Mouse (Mus musculus): ENCODE results near the gene Pex14.

The Pex14 gene

GRCm38 (mm10) chr4:148945476-148945881 lies 154.2 kb downstream of the Pex14 start:
- no peak for DNase-seq

- no peak for DNase-seq
These were observed 156.6 kb downstream of the Pex14 start for GRCm38 (mm10) chr4:148943099-148943498.

DNA sequence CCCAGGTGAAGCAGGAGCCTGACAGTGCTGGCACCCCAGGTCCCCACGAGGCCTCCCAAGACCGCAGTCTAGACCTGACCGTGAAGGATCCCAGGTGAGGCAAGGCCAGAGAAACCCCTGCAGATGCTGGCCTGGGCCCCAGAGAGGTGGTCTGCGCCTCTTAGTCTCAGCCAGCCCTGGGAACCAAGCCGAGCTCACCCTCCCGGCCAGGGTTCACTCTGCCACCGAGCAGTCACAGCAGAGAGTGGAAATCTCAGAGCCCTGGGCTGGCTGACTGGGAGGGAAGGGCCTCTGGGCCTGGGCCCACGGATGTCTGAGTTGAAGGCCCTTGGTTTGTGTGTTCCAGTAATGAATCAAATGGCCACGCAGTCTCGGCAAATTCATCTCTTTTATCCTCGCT lies 158.4 kb downstream of the Pex14 start:
- DNase-seq = no peak

DNA sequence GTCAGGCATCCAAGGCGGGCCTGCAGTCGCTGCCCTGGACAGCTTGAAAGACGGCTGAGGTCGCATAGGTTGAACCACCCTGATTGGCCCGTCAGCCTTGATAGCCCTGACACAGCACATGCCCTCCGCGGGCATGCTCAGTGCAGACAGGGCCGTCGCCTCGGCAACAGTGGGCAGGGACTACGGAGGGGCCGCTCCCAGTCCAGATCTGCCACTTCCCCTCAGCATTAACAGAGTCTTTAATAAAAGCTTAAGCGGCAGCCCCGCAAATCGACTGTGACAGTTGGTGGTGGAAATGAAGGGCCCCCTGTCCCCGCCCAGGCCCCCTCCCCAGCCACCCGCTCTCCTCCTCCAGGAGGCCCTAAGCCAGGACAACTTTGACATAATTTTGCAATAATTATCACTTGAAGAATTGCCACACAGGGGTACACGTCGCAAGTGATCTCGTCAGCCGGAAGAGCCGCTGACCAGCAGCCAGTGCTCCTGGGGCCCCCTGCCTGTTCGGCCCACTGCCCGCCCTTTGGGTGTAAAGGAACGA lies 158.9 kb downstream of the Pex14 start:
- peak; percentile 88 for DNase-seq

- no peak for DNase-seq
These were observed 161.1 kb downstream of the Pex14 start for GRCm38 (mm10) chr4:148938546-148938945.

DNA sequence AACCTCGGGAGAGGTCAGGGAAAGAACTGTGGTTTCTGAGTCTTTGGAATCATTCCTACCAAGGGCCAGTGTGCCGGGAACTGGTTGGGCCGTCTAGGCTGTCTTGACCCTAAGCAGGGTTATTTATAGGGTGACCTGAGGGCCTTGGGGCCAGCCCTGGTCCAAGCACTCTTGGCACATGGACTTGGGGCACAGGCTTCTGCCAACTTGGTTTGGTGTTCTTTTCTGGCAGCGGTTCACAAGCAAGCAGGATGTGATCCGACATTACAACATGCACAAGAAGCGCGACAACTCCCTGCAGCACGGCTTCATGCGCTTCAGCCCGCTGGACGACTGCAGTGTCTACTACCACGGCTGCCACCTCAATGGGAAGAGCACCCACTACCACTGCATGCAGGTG lies 162.9 kb downstream of the Pex14 start:
- DNase-seq = no peak

GRCm38 (mm10) chr4:148936111-148936510 lies 163.6 kb downstream of the Pex14 start:
- no peak for DNase-seq

- DNase-seq = no peak
These were observed 164.5 kb downstream of the Pex14 start for GRCm38 (mm10) chr4:148935211-148935610.

DNA sequence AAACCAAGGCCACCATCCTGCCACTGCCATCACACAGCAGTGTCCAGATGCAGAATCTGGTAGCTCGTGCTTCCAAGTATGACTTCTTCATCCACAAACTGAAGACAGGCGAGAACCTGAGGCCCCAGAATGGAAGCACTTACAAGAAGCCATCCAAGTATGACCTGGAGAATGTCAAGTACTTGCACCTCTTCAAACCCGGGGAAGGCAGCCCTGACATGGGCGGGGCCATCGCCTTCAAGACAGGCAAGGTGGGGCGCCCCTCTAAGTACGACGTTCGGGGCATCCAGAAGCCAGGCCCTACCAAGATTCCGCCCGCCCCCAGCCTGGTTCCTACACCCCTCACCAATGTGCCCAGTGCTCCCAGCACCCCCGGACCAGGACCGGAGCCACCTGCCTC lies 166.6 kb downstream of the Pex14 start:
- DNase-seq = no peak

- DNase-seq = no peak
These were observed 168.9 kb downstream of the Pex14 start for GRCm38 (mm10) chr4:148930721-148931229.

DNA sequence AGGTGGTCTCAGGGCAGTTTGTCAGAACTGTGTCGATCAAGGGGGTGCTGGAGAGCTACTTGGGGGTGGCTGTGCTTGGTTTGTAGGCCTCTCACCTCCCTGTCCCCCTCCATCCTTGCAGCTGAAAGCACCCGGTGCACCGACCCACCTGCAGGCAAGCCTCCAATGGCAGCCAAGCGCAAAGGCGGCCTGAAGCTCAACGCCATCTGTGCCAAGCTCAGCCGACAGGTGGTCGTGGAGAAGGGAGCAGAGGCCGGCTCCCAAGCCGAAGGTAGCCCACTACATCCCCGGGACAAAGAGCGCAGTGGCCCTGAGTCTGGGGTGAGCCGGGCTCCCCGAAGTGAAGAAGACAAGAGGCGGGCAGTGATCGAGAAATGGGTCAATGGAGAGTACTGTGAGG lies 170.8 kb downstream of the Pex14 start:
- no peak for DNase-seq

DNA sequence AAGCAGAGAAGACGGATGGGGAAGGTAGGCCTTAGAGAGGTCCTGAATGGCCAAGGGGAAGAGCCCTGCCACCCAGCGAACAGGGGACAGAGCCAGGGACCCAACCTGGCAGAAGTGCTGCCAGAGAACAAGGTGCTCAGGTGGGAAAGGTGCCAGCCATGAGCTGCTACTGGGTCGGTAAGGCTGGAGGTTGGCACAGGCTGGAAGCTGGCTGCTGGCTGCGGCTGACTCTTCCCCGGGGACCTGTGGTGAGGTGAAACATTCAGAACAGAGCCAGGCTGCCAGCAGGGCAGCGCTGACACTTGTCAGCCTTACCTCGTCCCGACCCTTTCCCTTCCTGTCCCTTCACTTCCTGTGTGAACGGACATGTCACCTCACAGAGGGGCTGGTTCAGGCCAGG lies 171.4 kb downstream of the Pex14 start:
- peak; percentile 79 for DNase-seq

- DNase-seq = no peak
These were observed 173.2 kb downstream of the Pex14 start for GRCm38 (mm10) chr4:148926459-148926858.

GRCm38 (mm10) chr4:148925589-148926359 lies 173.9 kb downstream of the Pex14 start:
- no peak for DNase-seq

DNA sequence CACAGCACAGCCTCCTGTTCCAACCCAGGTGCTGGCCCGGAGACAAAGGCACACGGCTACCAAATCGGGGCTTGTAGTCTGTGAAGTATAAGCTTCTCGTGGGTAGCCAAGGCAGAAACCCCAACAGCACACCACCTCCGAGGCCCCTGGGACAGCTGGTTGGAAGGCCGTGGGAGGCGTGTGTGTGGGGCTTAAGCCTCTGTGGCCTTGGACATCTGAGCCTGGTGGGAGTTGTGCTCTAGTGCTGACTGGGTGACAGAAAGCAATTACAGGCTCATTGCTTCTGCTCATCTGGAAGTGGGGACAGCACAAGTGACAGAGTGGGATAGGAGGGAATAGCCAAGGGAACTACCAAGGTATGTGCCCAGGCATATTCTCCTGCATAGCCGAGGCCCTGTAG lies 175.7 kb downstream of the Pex14 start:
- DNase-seq = no peak

DNA sequence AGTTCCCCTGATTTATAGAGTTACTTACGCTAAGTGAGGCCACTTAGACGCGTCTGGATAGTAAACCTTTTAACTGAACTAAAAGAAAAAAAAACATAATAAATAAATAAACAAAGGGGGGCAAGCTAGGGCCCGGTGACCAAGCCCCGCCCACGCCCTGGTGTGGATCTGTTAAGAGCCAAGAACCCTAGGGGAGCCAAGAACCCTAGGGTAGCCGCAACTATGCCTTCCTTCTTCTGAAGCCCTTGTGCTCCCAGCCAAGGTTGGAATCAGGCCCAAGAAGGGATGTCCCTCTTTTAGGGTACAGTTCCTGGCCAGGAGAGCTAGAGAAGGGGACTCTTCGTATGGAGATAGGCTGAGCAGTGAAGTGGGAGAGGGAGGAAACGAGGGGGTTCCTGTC lies 176.3 kb downstream of the Pex14 start:
- DNase-seq = no peak

DNA sequence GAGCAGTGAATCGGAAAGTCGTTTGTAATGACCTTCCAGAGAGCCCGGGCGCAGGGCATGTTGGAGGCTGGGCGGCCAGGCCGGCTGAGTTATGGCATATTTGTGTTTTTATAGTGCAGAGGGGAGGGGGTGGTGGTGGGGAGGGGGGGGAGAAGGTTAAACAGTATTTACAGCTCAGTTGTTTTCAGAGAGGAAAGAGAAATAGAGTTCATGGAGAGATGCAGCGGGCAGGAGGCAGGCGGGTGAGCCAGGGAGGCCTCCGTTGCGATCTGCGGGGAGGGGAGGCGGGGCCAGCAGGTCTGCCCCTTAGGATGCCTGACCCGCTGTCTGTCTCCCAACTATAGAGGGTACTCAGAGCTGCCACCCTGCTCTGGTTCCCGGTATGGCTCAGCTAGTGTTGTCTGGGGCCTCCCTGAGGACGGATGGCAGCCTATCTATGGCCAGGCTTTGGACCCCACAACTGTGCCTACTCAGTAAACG lies 177.4 kb downstream of the Pex14 start:
- DNase-seq = peak; percentile 55

DNA sequence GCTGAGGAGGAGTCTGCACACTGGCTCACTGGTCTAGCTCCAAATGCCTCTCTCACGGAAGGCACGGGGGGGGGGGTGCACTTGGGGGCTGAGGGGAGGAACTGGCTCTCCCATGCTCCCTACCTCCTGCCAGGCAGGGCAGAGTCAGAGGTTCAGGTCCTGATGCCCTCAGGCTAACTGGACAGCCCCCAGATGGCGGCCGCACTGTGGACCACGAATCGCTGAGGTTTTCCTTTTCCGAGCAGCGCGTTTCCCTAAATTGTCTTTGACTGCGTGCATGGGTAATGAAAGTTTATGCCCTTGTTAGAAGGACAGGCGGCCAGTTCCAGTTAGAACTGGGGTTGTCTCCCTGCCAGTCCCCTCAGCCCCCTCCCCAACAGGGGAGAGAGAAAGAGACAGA lies 179.1 kb downstream of the Pex14 start:
- peak; percentile 65 for DNase-seq

- DNase-seq = peak; percentile 80
These were observed 180.8 kb downstream of the Pex14 start for GRCm38 (mm10) chr4:148918707-148919447.

GRCm38 (mm10) chr4:148915849-148916248 lies 183.8 kb downstream of the Pex14 start:
- no peak for DNase-seq

DNA sequence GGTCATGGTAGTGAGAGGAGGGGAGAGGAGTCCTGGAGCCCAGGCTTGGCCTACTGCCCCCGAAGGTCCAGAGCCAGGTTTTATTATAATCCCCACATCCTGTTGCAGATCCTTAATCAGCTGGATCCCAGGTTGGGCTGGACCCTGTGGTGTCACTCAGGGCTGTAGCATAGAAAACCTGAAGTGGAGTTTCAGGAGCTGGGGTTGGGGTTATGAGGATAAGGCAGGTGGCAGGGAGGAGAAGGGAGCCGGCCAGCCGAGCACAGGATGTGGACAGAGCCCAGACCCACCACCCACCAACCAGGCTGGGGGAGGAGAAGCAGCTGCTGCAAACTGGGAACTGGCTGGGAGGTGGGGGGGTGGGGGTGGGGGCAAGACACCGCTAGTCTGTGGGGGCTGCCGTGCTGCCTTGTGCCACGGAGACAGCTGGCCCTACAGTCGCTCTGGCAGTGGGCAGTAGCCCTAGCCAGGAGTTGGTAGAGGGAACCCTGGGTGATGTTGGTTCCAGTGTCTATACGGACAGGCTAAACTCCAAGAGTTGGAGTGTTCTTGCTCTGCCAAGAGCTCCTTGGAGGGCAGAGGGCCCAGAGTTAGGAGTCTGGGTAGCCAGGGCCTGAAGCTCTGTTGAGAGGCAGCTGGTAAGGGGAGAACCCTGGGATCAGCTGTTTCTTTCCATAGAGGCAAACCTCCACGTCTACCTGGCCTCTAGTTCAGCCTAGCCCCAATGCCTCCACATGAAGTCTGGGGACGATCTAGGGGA lies 184.6 kb downstream of the Pex14 start:
- DNase-seq = peak; percentile 74

DNA sequence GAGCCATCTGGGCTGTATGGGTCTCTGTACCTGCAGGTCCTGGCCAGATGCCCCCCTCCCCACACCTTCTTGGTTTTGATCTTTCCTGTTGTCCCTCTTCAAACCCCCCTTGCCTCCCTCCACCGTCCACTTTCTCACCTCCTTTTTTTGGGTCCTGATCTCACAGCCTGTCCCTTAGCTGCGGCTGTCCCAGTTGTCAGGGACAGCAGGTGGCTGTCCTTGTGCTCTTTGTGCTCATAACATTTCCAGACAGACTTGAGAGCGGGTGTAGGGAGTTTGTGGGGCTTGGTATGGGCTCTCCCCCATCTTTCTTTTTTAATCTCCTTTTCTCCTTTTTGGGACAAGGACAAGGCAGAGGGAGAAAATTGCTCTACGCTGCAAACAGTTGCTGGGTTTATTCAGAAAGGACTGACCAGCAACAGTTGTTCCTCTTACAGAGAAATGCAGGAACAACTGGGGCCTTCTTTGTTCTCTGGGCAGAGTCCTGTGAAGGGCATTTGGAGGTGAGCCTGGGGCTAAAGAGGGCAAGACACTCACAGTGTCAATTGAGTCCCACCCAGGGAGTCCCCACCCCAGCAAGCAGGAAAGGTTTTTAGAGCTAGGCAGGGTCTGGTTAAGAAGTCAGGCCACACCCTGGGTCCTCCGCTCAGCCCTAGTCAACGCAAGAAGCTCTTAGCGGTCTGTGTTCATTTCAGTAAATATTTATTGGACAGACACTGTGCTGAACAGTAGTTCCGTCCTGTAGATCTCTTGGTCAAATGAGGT lies 186.7 kb downstream of the Pex14 start:
- no peak for DNase-seq

All from kidney, adult 11 months (tissue).